Mouse (Mus musculus) kidney, embryonic 15.5 days (tissue): ENCODE data around the gene Cdk6. TPM values are rescaled to one million over a fixed set of nuclear protein-coding genes. Genes with fewer than 3 reads are reported as not detected.

ENCODE experiments used
- ATAC-seq: fragments of 200-750 bp; cut with Nextera tagmentation; replicated peaks from 2 replicates; pipeline ENCODE4 v1.8.0; 2017; ENCODE audit warnings: moderate TSS enrichment; ENCODE audit not compliant: low FRiP score
- H3K27ac ChIP-seq: fragments of 300-500 bp; sonication (generic); 2 replicates; pipeline ENCODE4 v1.5.1; 2015; ENCODE audit warnings: mild to moderate bottlenecking, inconsistent platforms
- H3K27me3 ChIP-seq: fragments of 300-500 bp; sonication (generic); 2 replicates; pipeline ENCODE4 v1.6.1; 2015; ENCODE audit warnings: inconsistent platforms
- H3K36me3 ChIP-seq: fragments of 300-500 bp; sonication (generic); 2 replicates; pipeline ENCODE4 v1.6.1; 2015; ENCODE audit warnings: inconsistent platforms
- H3K4me1 ChIP-seq: fragments of 300-500 bp; sonication (generic); 2 replicates; pipeline ENCODE4 v1.6.1; 2015; ENCODE audit warnings: inconsistent platforms
- H3K4me2 ChIP-seq: fragments of 300-500 bp; sonication (generic); 2 replicates; pipeline ENCODE4 v1.6.1; 2015; ENCODE audit warnings: moderate library complexity, mild to moderate bottlenecking, inconsistent platforms
- H3K4me3 ChIP-seq: fragments of 300-500 bp; sonication (generic); replicated peaks from 2 replicates; pipeline ENCODE4 v1.5.1; 2015; ENCODE audit warnings: mild to moderate bottlenecking, inconsistent platforms
- H3K9ac ChIP-seq: fragments of 300-500 bp; sonication (generic); 2 replicates; pipeline ENCODE4 v1.6.1; 2015; ENCODE audit warnings: mild to moderate bottlenecking, inconsistent platforms
- H3K9me3 ChIP-seq: fragments of 300-500 bp; sonication (generic); replicated peaks from 2 replicates; pipeline ENCODE4 v1.6.1; 2016; ENCODE audit warnings: inconsistent platforms
- WGBS: fragments of 180-500 bp; shearing (Covaris S2); methylation state at CpG from one replicate; pipeline ENCODE4 v1.1.7; 2015; ENCODE audit warnings: mixed read lengths; 5-methylcytosine and 5-hydroxymethylcytosine counted together
- polyA plus RNA-seq: library from polyadenylated mRNA; unstranded; fragments of >200 nt; fragmentation: Nextera tagmentation; extraction: Ambion mirVana; gene quantifications from 2 replicates; pipeline ENCODE4 v1.2.1, GENCODE M21; 2015

Gene Cdk6
- polyA plus RNA-seq, 1 experiment from 2014 or later = 22.3 TPM

DNA sequence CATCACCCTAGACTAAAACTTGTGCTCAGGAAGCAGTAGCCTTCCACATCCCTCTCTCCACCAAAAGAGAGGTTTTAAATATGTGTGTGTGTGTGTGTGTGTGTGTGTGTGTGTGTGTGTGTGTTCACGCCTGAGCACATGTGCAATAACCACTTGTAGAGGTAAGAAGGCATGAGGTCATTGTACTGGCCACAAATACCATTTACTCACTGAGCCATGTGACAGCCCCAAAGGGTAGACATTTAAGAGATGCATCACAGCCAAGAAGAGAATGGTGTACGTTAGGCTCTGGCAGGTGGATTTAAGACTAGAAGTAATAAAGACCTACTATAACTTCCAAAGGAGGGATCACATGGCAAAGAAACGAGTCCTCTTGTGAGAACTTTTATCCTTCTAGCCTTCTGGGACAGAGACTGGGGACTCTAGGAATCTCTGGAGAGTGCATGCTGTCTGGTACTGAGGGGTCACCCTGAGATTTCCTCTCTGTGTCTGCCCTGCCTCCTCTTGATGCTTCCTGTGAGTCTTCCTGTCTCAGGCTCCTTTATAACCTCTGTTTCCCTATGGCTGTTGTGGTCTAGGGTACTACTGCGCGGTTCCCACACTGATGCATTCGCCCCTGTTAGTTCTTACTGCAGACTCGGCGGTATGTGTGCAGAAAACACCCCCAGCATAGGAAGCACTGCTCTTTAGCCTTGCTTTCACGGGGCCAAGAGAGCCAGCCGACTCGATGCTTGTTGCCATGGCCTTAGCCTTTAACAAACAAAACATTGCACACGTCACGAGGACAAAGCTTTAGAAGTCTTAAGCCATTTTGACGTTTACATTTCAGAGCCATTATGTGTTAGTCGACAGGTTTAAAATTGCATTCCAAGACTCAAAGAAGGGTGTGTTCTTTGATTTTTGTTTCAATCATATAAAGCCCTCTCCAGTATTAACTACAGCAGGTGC lies 22.0 kb downstream of the Cdk6 start:
- H3K4me3 ChIP-seq = no peak overlapping the region
- H3K27ac ChIP-seq = no peak overlapping the region
- no peaks in the 10 kb centered on the region for H3K27me3 ChIP-seq
- no peaks in the 10 kb centered on the region for H3K9me3 ChIP-seq
- 75% methylated on average over 15 of the region's 15 CpGs for WGBS
- no peak overlapping the region for H3K9ac ChIP-seq
- H3K4me1 ChIP-seq = peaks cover 4% of the 10 kb centered on the region; the same call in 1 of the 2 replicates
- no peaks in the 10 kb centered on the region for H3K36me3 ChIP-seq
- H3K4me2 ChIP-seq = no peak overlapping the region
- no peak for ATAC-seq

DNA sequence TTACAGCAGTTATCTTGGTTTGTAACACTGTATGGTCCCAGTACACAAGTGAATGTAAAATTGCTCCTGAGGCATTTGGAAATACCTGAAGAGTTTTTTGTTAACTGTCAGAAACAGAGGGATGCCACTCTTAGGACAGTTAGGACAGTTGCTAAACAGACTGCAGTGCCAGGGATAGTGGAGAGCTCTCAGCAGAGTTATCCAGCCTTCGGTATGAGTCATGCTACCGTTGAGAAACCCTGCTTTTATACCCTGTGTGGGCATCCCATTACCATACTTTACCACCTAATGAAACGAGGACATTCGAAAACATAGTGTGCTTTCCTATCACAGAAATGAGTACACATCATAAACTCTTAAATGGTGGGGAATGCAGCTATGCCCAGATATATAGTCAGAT lies 25.8 kb downstream of the Cdk6 start:
- Histone ChIP-seq H3K4me1 (no peaks in the 10 kb centered on the region), H3K27me3 (no peaks in the 10 kb centered on the region), H3K4me2 (no peak overlapping the region), H3K36me3 (no peaks in the 10 kb centered on the region), H3K9ac (no peak overlapping the region), H3K9me3 (no peaks in the 10 kb centered on the region), H3K27ac (no peak overlapping the region), H3K4me3 (no peak overlapping the region)
- 93% methylated on average over 4 of the region's 4 CpGs for WGBS
- ATAC-seq = no peak

DNA sequence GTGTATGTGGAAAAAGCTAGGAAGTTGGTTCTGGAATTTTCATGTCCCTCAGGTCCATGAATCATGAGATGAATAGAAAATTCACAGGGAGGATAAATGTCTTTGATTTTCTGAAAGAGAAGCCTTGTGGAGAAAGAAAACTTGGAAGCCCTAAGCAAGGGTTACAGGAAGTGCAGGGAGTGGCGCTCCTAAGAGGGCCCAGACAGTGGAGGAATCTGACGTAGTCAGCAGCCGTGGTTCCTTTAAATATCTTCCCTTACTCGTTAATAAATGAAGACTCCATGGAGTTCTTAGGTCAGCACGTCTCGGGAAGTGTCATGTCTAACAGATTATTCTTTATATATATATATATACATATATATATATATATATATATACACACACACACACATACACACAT lies 28.0 kb downstream of the Cdk6 start:
- no peak overlapping the region for H3K27ac ChIP-seq
- H3K27me3 ChIP-seq = no peaks in the 10 kb centered on the region
- ATAC-seq = no peak
- 50% methylated on average over 6 of the region's 6 CpGs for WGBS
- H3K9ac ChIP-seq = no peak overlapping the region
- no peaks in the 10 kb centered on the region for H3K4me1 ChIP-seq
- no peaks in the 10 kb centered on the region for H3K36me3 ChIP-seq
- no peak overlapping the region for H3K4me2 ChIP-seq
- H3K4me3 ChIP-seq = no peak overlapping the region
- no peaks in the 10 kb centered on the region for H3K9me3 ChIP-seq

DNA sequence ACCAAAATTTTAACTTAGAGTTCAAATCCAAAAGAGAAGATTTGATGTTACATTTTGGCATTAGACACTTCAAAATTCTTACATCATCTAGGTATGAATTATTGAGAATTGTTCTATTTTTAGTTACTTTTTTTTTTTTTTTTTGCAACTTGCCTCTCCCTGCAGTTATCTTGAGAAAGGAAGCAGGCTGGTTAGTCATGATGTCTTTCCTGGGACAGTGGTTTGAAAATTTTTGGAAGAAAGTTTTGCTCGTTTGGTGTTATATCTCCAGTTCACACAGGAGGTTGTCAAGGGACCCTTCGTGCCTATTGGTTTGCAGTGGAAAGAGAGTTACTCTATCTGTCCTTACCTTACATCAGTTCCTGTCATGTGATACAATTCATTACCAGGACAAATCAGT lies 29.9 kb downstream of the Cdk6 start:
- H3K27me3 ChIP-seq = no peaks in the 10 kb centered on the region
- H3K9me3 ChIP-seq = no peaks in the 10 kb centered on the region
- 84% methylated on average over 2 of the region's 2 CpGs for WGBS
- H3K36me3 ChIP-seq = no peaks in the 10 kb centered on the region
- no peak overlapping the region for H3K4me3 ChIP-seq
- H3K4me1 ChIP-seq = no peaks in the 10 kb centered on the region
- no peak for ATAC-seq
- H3K27ac ChIP-seq = no peak overlapping the region
- H3K9ac ChIP-seq = no peak overlapping the region
- no peak overlapping the region for H3K4me2 ChIP-seq

DNA sequence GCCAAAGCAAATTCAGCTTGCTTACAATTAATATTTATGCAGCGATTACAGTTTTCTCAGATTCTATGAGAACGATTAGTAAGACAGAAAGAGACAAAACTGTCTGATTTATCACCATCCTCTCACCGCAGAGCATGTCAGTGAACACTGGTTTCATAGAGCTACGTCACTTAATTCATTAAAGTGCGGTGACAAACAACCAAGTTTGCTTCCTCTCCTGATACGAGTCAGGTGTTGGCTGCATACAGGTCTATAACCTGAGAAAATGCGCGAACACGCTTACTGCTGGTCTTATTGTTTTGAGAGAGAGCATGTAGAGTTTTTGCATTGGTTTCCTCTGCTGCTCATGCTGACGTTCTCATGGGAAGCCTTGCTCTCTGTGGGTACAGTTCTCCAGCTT lies 31.9 kb downstream of the Cdk6 start:
- 77% methylated on average over 10 of the region's 10 CpGs for WGBS
- H3K4me2 ChIP-seq = no peak overlapping the region
- H3K27ac ChIP-seq = no peak overlapping the region
- no peak for ATAC-seq
- no peaks in the 10 kb centered on the region for H3K27me3 ChIP-seq
- no peaks in the 10 kb centered on the region for H3K4me1 ChIP-seq
- H3K9me3 ChIP-seq = no peaks in the 10 kb centered on the region
- H3K36me3 ChIP-seq = no peaks in the 10 kb centered on the region
- no peak overlapping the region for H3K9ac ChIP-seq
- H3K4me3 ChIP-seq = no peak overlapping the region

DNA sequence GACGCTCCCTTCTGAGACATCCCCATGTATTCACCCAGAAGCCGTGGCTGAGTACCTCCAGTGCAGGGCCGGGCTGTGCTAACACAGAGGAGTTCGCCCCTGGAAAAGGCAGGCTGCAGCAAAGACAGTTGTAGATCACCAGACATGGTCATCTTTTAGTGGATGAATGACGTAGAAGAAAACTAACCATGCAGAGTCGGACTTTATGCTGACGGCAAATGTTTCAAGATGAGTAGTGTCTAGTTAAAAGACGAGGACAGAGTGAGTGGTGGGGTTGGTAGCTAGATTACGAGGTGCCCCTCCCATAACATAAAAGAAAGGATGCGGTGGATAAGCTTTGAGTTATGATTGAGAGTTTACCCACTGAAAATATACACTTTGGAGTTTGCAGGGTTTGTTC lies 33.5 kb downstream of the Cdk6 start:
- no peak overlapping the region for H3K4me2 ChIP-seq
- no peak for ATAC-seq
- no peaks in the 10 kb centered on the region for H3K9me3 ChIP-seq
- H3K27me3 ChIP-seq = no peaks in the 10 kb centered on the region
- H3K4me1 ChIP-seq = no peaks in the 10 kb centered on the region
- no peak overlapping the region for H3K4me3 ChIP-seq
- H3K36me3 ChIP-seq = no peaks in the 10 kb centered on the region
- H3K27ac ChIP-seq = no peak overlapping the region
- no peak overlapping the region for H3K9ac ChIP-seq
- 86% methylated on average over 10 of the region's 10 CpGs for WGBS

DNA sequence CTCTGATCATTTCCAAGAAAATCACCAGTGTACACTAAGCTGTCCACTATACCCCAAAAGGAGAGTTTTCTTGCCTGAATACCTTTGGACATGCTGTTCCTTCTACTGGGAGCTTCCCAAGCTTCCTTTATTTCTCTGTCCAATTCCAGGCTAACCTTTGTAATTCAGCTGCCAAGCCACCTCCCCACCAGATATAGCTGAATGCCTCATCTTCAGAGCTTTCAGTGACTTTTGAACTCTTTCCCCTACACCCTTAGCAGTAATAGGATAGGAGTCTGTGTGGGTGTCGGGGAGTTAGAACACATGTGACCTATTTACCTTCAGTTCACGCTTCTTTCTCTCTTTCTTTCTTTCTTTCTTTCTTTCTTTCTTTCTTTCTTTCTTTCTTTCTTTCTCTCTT lies 34.9 kb downstream of the Cdk6 start:
- no peak for ATAC-seq
- H3K9ac ChIP-seq = no peak overlapping the region
- no peak overlapping the region for H3K4me3 ChIP-seq
- H3K4me1 ChIP-seq = no peaks in the 10 kb centered on the region
- no peaks in the 10 kb centered on the region for H3K9me3 ChIP-seq
- no peak overlapping the region for H3K4me2 ChIP-seq
- no peaks in the 10 kb centered on the region for H3K27me3 ChIP-seq
- H3K36me3 ChIP-seq = no peaks in the 10 kb centered on the region
- WGBS = 67% methylated on average over 2 of the region's 2 CpGs
- no peak overlapping the region for H3K27ac ChIP-seq

DNA sequence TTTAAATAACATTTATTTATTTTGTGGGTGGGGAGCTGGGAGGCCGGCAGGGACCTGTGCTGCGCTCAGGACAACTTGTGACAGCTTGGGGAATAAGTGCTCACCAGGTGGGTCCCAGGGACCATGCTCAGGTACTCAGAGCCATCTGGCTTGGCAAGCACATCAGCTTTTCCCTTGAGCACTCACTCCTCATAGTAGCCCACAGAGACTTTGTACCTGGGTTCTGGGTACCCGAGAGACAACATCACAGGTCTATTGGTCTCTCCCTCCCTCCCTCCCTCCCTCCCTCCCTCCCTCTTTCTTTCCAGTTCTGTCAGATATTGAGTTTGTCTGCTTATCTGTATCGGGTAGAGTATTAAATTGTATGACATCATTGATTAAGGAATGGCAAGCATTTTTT lies 38.0 kb downstream of the Cdk6 start:
- no peak overlapping the region for H3K9ac ChIP-seq
- H3K4me1 ChIP-seq = 0 out of 2 replicates have a peak, but pooled peaks cover 2% of the 10 kb centered on the region
- H3K4me3 ChIP-seq = no peak overlapping the region
- no peaks in the 10 kb centered on the region for H3K27me3 ChIP-seq
- ATAC-seq = no peak
- H3K4me2 ChIP-seq = no peak overlapping the region
- H3K9me3 ChIP-seq = no peaks in the 10 kb centered on the region
- WGBS = 83% methylated on average over 4 of the region's 4 CpGs
- no peak overlapping the region for H3K27ac ChIP-seq
- no peaks in the 10 kb centered on the region for H3K36me3 ChIP-seq

DNA sequence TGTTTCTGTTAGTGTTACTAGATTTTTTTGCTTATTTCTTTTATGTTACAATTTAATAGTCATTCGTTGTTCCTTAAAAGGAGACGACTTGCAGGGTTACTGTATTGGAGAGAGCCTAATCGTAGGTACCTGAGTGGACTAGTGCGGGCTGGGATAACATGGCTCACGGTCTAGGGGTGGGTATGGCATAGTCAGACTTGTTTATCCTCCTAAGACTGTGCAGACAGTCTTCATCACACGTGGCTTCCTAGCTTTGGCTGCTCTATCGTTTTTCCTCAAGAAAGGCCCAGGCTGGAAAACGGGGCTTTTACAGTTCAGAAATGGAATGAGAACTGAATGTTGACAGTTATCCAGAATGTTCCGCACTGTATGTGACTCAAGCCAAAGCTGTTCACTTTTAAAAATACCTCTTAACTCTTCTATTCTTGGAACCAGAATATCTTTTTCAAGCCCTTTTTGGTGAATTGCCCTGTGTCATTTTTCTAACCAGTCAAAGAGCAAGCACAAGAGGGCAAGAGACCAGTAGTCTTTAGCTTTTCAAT lies 39.5 kb downstream of the Cdk6 start:
- no peak for ATAC-seq
- Histone ChIP-seq H3K36me3 (no peaks in the 10 kb centered on the region), H3K27ac (no peak overlapping the region), H3K4me3 (no peak overlapping the region), H3K4me2 (no peak overlapping the region), H3K9me3 (no peaks in the 10 kb centered on the region), H3K4me1 (0 out of 2 replicates have a peak, but pooled peaks cover 2% of the 10 kb centered on the region), H3K9ac (no peak overlapping the region), H3K27me3 (no peaks in the 10 kb centered on the region)
- WGBS = 82% methylated on average over 9 of the region's 9 CpGs

DNA sequence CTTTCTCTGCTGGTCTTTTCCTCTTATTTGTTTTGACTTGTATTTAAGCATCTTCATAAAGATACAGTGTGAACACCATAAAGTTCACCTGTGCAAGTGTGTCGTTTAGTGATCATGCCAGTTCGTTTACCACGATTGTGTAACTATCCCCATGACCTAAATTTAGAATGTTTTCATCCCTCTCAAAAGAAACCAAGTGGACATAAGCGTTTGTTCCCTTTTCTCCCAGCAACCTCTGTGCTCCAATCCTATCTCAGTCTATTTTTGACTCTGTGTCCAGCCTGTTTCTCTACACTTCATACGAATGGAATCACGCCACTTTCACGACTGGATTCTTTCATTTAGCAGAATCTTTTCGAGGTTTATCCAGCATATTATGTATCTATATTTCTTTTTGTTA lies 40.5 kb downstream of the Cdk6 start:
- H3K4me2 ChIP-seq = no peak overlapping the region

DNA sequence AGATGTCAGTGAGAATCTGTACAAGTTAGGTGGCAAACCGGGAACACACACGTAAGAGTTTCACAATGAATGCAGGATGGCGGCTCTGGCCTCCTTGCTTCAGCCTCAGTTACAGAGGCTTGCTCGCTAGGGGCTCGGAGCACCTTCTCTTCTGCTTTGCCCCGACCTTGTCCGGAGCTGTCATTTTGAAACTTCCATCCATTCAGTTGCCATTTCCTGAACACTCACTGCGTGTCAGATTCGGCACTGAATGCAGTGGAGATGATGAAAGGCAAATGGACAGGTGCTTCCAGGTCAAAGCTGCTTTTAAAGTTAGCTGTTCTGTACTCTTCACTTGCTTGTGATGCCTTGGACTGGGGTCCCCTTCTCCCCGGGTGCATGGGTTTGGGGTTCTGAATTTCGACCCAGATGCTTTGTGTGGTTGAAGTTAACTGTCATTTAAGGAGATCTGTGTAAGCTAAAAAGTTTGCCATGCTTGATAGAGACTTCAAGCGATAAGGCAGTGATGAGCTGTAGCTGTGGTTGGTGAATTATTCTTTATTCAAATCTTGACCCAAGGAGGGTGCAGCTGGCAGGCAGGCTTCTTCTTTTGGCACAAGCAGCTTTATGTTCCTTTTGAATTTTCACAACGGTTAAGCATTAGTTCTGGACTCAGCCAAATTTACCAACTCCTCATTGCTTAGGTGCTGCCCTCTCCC lies 41.2 kb downstream of the Cdk6 start:
- H3K4me3 ChIP-seq = no peak overlapping the region
- H3K4me1 ChIP-seq = peaks cover 11% of the 10 kb centered on the region
- H3K9me3 ChIP-seq = no peaks in the 10 kb centered on the region
- H3K36me3 ChIP-seq = no peaks in the 10 kb centered on the region
- no peaks in the 10 kb centered on the region for H3K27me3 ChIP-seq
- H3K4me2 ChIP-seq = no peak overlapping the region
- no peak overlapping the region for H3K27ac ChIP-seq
- 80% methylated on average over 13 of the region's 13 CpGs for WGBS
- H3K9ac ChIP-seq = no peak overlapping the region
- no peak for ATAC-seq

More for the DNA sequence above, 40.5 kb downstream of the Cdk6 start:
- H3K9me3 ChIP-seq = no peaks in the 10 kb centered on the region
- H3K36me3 ChIP-seq = no peaks in the 10 kb centered on the region
- 87% methylated on average over 8 of the region's 8 CpGs for WGBS
- H3K27me3 ChIP-seq = no peaks in the 10 kb centered on the region
- ATAC-seq = no peak
- no peak overlapping the region for H3K4me3 ChIP-seq
- H3K27ac ChIP-seq = no peak overlapping the region
- no peak overlapping the region for H3K9ac ChIP-seq
- H3K4me1 ChIP-seq = peaks cover 7% of the 10 kb centered on the region

DNA sequence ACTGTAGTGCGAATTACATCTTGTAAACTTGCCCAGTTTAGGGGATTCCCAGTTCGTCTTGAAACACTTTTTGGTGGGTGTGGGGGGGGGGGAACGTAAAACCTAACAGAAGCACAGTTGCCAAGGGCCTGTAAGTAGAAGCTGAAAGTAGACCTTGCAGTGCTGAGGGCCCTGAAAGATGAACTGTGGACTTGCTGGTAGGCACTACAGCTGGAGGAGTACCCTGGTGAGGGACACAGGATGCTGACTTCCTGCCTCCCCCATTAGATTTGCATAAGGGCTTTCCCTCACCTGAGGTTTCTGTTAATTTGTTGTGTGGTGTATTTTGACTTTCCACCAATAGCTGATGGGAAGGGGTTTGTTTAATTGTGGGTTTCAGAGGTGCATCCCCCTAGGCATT lies 42.3 kb downstream of the Cdk6 start:
- H3K36me3 ChIP-seq = no peaks in the 10 kb centered on the region
- H3K9me3 ChIP-seq = no peaks in the 10 kb centered on the region
- H3K27ac ChIP-seq = no peak overlapping the region
- H3K27me3 ChIP-seq = no peaks in the 10 kb centered on the region
- H3K4me3 ChIP-seq = no peak overlapping the region
- WGBS = 63% methylated on average over 3 of the region's 3 CpGs
- no peak for ATAC-seq
- no peak overlapping the region for H3K4me2 ChIP-seq
- H3K9ac ChIP-seq = no peak overlapping the region
- H3K4me1 ChIP-seq = peaks cover 11% of the 10 kb centered on the region
